Mouse (Mus musculus) midbrain, embryonic 16.5 days (tissue): ENCODE data around the gene Axin2. TPM values are rescaled to one million over a fixed set of nuclear protein-coding genes. Genes with fewer than 3 reads are reported as not detected.

Source experiments
- ATAC-seq: fragments of 200-750 bp; cut with Nextera tagmentation; 2 replicates; pipeline ENCODE4 v1.8.0; 2017; ENCODE audit warnings: moderate TSS enrichment
- H3K27ac ChIP-seq: fragments of 300-500 bp; sonication (generic); 2 replicates; pipeline ENCODE4 v1.5.1; 2014; ENCODE audit warnings: mild to moderate bottlenecking, low read length, mixed read lengths
- H3K27me3 ChIP-seq: fragments of 300-500 bp; sonication (generic); 2 replicates; pipeline ENCODE4 v1.6.1; 2014; ENCODE audit warnings: low read depth, low read length, mixed read lengths; ENCODE audit not compliant: control insufficient read depth, insufficient read depth
- H3K36me3 ChIP-seq: fragments of 300-500 bp; sonication (generic); 2 replicates; pipeline ENCODE4 v1.6.1; 2014; ENCODE audit warnings: mild to moderate bottlenecking, low read length, moderate library complexity, mixed read lengths; ENCODE audit not compliant: control insufficient read depth, insufficient read depth
- H3K4me1 ChIP-seq: fragments of 300-500 bp; sonication (generic); 2 replicates; pipeline ENCODE4 v1.6.1; 2014; ENCODE audit warnings: mild to moderate bottlenecking, low read length, mixed read lengths; ENCODE audit not compliant: control insufficient read depth, insufficient read depth
- H3K4me2 ChIP-seq: fragments of 300-500 bp; sonication (generic); 2 replicates; pipeline ENCODE4 v1.6.1; 2014; ENCODE audit warnings: mild to moderate bottlenecking, low read length, mixed read lengths
- H3K4me3 ChIP-seq: fragments of 300-500 bp; sonication (generic); 2 replicates; pipeline ENCODE4 v1.5.1; 2014; ENCODE audit warnings: low read depth, mild to moderate bottlenecking, low read length, moderate library complexity, mixed read lengths
- H3K9ac ChIP-seq: fragments of 300-500 bp; sonication (generic); 2 replicates; pipeline ENCODE4 v1.6.1; 2014; ENCODE audit warnings: low read depth, low read length, mixed read lengths
- H3K9me3 ChIP-seq: fragments of 300-500 bp; sonication (generic); replicated peaks from 2 replicates; pipeline ENCODE4 v1.6.1; 2014; ENCODE audit warnings: mild to moderate bottlenecking, low read length, mixed read lengths; ENCODE audit not compliant: control insufficient read depth, poor library complexity, severe bottlenecking
- WGBS: fragments of 180-500 bp; shearing (Covaris S2); extraction: QIAGEN DNeasy Blood & Tissue Kit; methylation state at CpG from one replicate; pipeline ENCODE4 v1.1.7; 2014; 5-methylcytosine and 5-hydroxymethylcytosine counted together
- polyA plus RNA-seq: library from polyadenylated mRNA; unstranded; fragments of >200 nt; fragmentation: Nextera tagmentation; extraction: Ambion mirVana; gene quantifications from 2 replicates; pipeline ENCODE4 v1.2.1, GENCODE M21; 2015

Axin2 gene
- polyA plus RNA-seq, 1 experiment from 2014 or later = 9.3 TPM

- no peaks in the 10 kb centered on the region for H3K36me3 ChIP-seq
- H3K4me2 ChIP-seq = no peak overlapping the region
- no peaks in the 10 kb centered on the region for H3K9me3 ChIP-seq
- ATAC-seq = no peak
- peak overlapping the region; percentile 71; the same call in 1 of the 2 replicates for H3K27ac ChIP-seq
- peaks cover 3% of the 10 kb centered on the region; the same call in 1 of the 2 replicates for H3K27me3 ChIP-seq
- peaks cover 32% of the 10 kb centered on the region for H3K4me1 ChIP-seq
- 58% methylated on average over 11 of the region's 11 CpGs for WGBS
- no peak overlapping the region for H3K4me3 ChIP-seq
- H3K9ac ChIP-seq = no peak overlapping the region
These were observed 31.0 kb upstream of the Axin2 start for GRCm38 (mm10) chr11:108889121-108889520.

GRCm38 (mm10) chr11:108890544-108890943, 29.6 kb upstream of the Axin2 start:
- H3K9ac ChIP-seq = peak overlapping the region; percentile 39; the same call in 1 of the 2 replicates
- WGBS = 6% methylated on average over 16 of the region's 16 CpGs
- H3K4me1 ChIP-seq = peaks cover 33% of the 10 kb centered on the region

GRCm38 (mm10) chr11:108891111-108891870, 28.9 kb upstream of the Axin2 start:
- WGBS = 3% methylated on average over 17 of the region's 17 CpGs
- Histone ChIP-seq H3K36me3 (no peaks in the 10 kb centered on the region), H3K4me2 (peak overlapping the region; percentile 58), H3K27ac (peak overlapping the region; percentile 71), H3K9me3 (no peaks in the 10 kb centered on the region), H3K9ac (peak overlapping the region; percentile 48; the same call in 1 of the 2 replicates), H3K4me3 (peak overlapping the region; percentile 18), H3K27me3 (peaks cover 3% of the 10 kb centered on the region; the same call in 1 of the 2 replicates), H3K4me1 (peaks cover 33% of the 10 kb centered on the region)
- peak; percentile 86 for ATAC-seq

More at GRCm38 (mm10) chr11:108890544-108890943, 29.6 kb upstream of the Axin2 start:
- Histone ChIP-seq H3K36me3 (no peaks in the 10 kb centered on the region), H3K27ac (peak overlapping the region; percentile 71; the same call in 1 of the 2 replicates), H3K9me3 (no peaks in the 10 kb centered on the region), H3K27me3 (peaks cover 3% of the 10 kb centered on the region; the same call in 1 of the 2 replicates), H3K4me2 (peak overlapping the region; percentile 58), H3K4me3 (peak overlapping the region; percentile 18)
- ATAC-seq = no peak

- H3K4me1 ChIP-seq = peaks cover 33% of the 10 kb centered on the region
- H3K4me3 ChIP-seq = peak overlapping the region; percentile 18; the same call in 1 of the 2 replicates
- H3K27me3 ChIP-seq = peaks cover 3% of the 10 kb centered on the region; the same call in 1 of the 2 replicates
- H3K9ac ChIP-seq = peak overlapping the region; percentile 48; the same call in 1 of the 2 replicates
- peak overlapping the region; percentile 58 for H3K4me2 ChIP-seq
- H3K36me3 ChIP-seq = no peaks in the 10 kb centered on the region
- ATAC-seq = no peak
- WGBS = 3% methylated on average over 21 of the region's 21 CpGs
- no peaks in the 10 kb centered on the region for H3K9me3 ChIP-seq
- H3K27ac ChIP-seq = peak overlapping the region; percentile 71
These were observed 28.2 kb upstream of the Axin2 start for GRCm38 (mm10) chr11:108891871-108892380.

GRCm38 (mm10) chr11:108892406-108892805, 27.7 kb upstream of the Axin2 start:
- peaks cover 33% of the 10 kb centered on the region for H3K4me1 ChIP-seq
- peaks cover 3% of the 10 kb centered on the region; the same call in 1 of the 2 replicates for H3K27me3 ChIP-seq
- 11% methylated on average over 6 of the region's 7 CpGs for WGBS
- ATAC-seq = no peak
- no peak overlapping the region for H3K4me3 ChIP-seq
- H3K36me3 ChIP-seq = no peaks in the 10 kb centered on the region
- H3K9me3 ChIP-seq = no peaks in the 10 kb centered on the region
- 0 out of 2 replicates have a peak overlapping the region, but pooled peaks have one; percentile 12 for H3K4me2 ChIP-seq
- H3K9ac ChIP-seq = no peak overlapping the region
- H3K27ac ChIP-seq = no peak overlapping the region

- 43% methylated on average over 12 of the region's 12 CpGs for WGBS
- no peak for ATAC-seq
These were observed 26.8 kb upstream of the Axin2 start for GRCm38 (mm10) chr11:108893232-108893790.

GRCm38 (mm10) chr11:108893855-108894510, 26.2 kb upstream of the Axin2 start:
- H3K4me2 ChIP-seq = no peak overlapping the region
- peaks cover 3% of the 10 kb centered on the region; the same call in 1 of the 2 replicates for H3K27me3 ChIP-seq
- H3K9me3 ChIP-seq = no peaks in the 10 kb centered on the region
- no peak overlapping the region for H3K27ac ChIP-seq
- no peak for ATAC-seq
- 31% methylated on average over 10 of the region's 10 CpGs for WGBS
- no peaks in the 10 kb centered on the region for H3K36me3 ChIP-seq
- H3K4me3 ChIP-seq = no peak overlapping the region
- no peak overlapping the region for H3K9ac ChIP-seq
- H3K4me1 ChIP-seq = peaks cover 33% of the 10 kb centered on the region

More at GRCm38 (mm10) chr11:108893232-108893790, 26.8 kb upstream of the Axin2 start:
- Histone ChIP-seq H3K4me2 (no peak overlapping the region), H3K4me3 (no peak overlapping the region), H3K4me1 (peaks cover 33% of the 10 kb centered on the region), H3K9ac (no peak overlapping the region), H3K27ac (0 out of 2 replicates have a peak overlapping the region, but pooled peaks have one; percentile 7), H3K27me3 (peaks cover 3% of the 10 kb centered on the region; the same call in 1 of the 2 replicates), H3K9me3 (no peaks in the 10 kb centered on the region), H3K36me3 (no peaks in the 10 kb centered on the region)

- WGBS = 85% methylated on average over 4 of the region's 4 CpGs
- Histone ChIP-seq H3K9ac (no peak overlapping the region), H3K27ac (no peak overlapping the region), H3K27me3 (peaks cover 3% of the 10 kb centered on the region; the same call in 1 of the 2 replicates), H3K4me3 (no peak overlapping the region), H3K9me3 (no peaks in the 10 kb centered on the region), H3K4me1 (peaks cover 11% of the 10 kb centered on the region), H3K36me3 (no peaks in the 10 kb centered on the region), H3K4me2 (no peak overlapping the region)
- no peak for ATAC-seq
These were observed 23.1 kb upstream of the Axin2 start for GRCm38 (mm10) chr11:108897034-108897433.
